In genomic region chr8:77376451-77376853, GRCm38 (mm10) we compare ENCODE assay signal across 10 mouse cellular contexts.
DNase-seq lines count a peak whose midpoint lies in the region; ATAC-seq and TF ChIP-seq lines count a peak whose summit lies in the region.
"Had no signal": no experiment of that assay in that cellular context is flagged by ENCODE, and none has a peak within 500 bp of the region (broad histone marks: within the 10 kb centered on the region; RNA-seq: fewer than 3 reads in every experiment).

No protein-coding gene starts in this region.

- H3K27me3 ChIP-seq in forebrain, embryonic 13.5 days: no peaks in the 10 kb centered on the region
- H3K27me3 ChIP-seq in lung, embryonic 14.5 days (ENCODE audit: insufficient read depth, low read length): no peaks in the 10 kb centered on the region
- H3K27me3 ChIP-seq: CH12.LX; liver, embryonic 13.5 days had no signal

- H3K9ac ChIP-seq in forebrain, embryonic 13.5 days: no peak overlapping the region
- no peak overlapping the region for H3K9ac ChIP-seq in lung, embryonic 14.5 days
- H3K9ac ChIP-seq: liver, embryonic 13.5 days had no signal

- 27% methylated on average over 5 of the region's 5 CpGs for WGBS in forebrain, embryonic 13.5 days
- 20% methylated on average over 5 of the region's 5 CpGs for WGBS in lung, embryonic 14.5 days

- H3K4me3 ChIP-seq in forebrain, embryonic 13.5 days: no peak overlapping the region
- H3K4me3 ChIP-seq in lung, embryonic 14.5 days (ENCODE audit: low read depth, low read length): no peak overlapping the region
- H3K4me3 ChIP-seq: liver, embryonic 13.5 days had no signal

- peak; percentile 37 for DNase-seq in embryo, embryonic 11 days
- DNase-seq in embryo, embryonic 9.5 days (ENCODE audit: extremely low spot score): no peak
- peak; percentile 68 for DNase-seq in Muller cell, postnatal 12 days (ENCODE audit: inconsistent ontology term)
- peak; percentile 24 for DNase-seq in kidney, adult 11 months
- peak; percentile 74 for DNase-seq in lung, embryonic 14.5 days
- no peak for DNase-seq in spleen, postnatal 36 days (ENCODE audit: low spot score in 2 of 2)
- DNase-seq in B cell, adult 2 months: no peak
- DNase-seq: liver, embryonic 13.5 days had no signal

- peak; percentile 73 for ATAC-seq in forebrain, embryonic 13.5 days
- ATAC-seq in lung, embryonic 14.5 days (ENCODE audit: insufficient read depth): peak; percentile 74

- TF ChIP-seq CTCF in lung, embryonic 14.5 days (IDR thresholded peaks at IDR 0.05; ENCODE audit: low read depth): no peak

- no peak overlapping the region for H3K27ac ChIP-seq in forebrain, embryonic 13.5 days
- no peak overlapping the region for H3K27ac ChIP-seq in lung, embryonic 14.5 days (ENCODE audit: low read depth)
- H3K27ac ChIP-seq: liver, embryonic 13.5 days had no signal

- no peak overlapping the region for H3K4me2 ChIP-seq in forebrain, embryonic 13.5 days
- H3K4me2 ChIP-seq in lung, embryonic 14.5 days: no peak overlapping the region
- H3K4me2 ChIP-seq: liver, embryonic 13.5 days had no signal

- H3K36me3 ChIP-seq in forebrain, embryonic 13.5 days (ENCODE audit: poor library complexity, severe bottlenecking): no peaks in the 10 kb centered on the region
- peaks cover 16% of the 10 kb centered on the region; the same call in 1 of the 2 replicates for H3K36me3 ChIP-seq in lung, embryonic 14.5 days (ENCODE audit: insufficient read depth)

- H3K9me3 ChIP-seq in forebrain, embryonic 13.5 days (replicated peaks): no peaks in the 10 kb centered on the region
- no peaks in the 10 kb centered on the region for H3K9me3 ChIP-seq in lung, embryonic 14.5 days (ENCODE audit: low read depth, low read length)
- H3K9me3 ChIP-seq: liver, embryonic 13.5 days had no signal

- peaks cover 17% of the 10 kb centered on the region for H3K4me1 ChIP-seq in forebrain, embryonic 13.5 days
- H3K4me1 ChIP-seq in lung, embryonic 14.5 days (ENCODE audit: insufficient read depth): peaks cover 7% of the 10 kb centered on the region

Comparison
In these comparisons a context has a peak if more than half of its experiments do, and no peak if none do; other contexts are left out.
1. DNase-seq: peak in embryo, embryonic 11 days (single experiment), Muller cell, postnatal 12 days (single experiment), kidney, adult 11 months (single experiment) and lung, embryonic 14.5 days (single experiment); none in embryo, embryonic 9.5 days (single experiment), spleen, postnatal 36 days (0 of 2) and B cell, adult 2 months (0 of 2).